ENCODE assay signal across 11 mouse cellular contexts in the genomic region with DNA sequence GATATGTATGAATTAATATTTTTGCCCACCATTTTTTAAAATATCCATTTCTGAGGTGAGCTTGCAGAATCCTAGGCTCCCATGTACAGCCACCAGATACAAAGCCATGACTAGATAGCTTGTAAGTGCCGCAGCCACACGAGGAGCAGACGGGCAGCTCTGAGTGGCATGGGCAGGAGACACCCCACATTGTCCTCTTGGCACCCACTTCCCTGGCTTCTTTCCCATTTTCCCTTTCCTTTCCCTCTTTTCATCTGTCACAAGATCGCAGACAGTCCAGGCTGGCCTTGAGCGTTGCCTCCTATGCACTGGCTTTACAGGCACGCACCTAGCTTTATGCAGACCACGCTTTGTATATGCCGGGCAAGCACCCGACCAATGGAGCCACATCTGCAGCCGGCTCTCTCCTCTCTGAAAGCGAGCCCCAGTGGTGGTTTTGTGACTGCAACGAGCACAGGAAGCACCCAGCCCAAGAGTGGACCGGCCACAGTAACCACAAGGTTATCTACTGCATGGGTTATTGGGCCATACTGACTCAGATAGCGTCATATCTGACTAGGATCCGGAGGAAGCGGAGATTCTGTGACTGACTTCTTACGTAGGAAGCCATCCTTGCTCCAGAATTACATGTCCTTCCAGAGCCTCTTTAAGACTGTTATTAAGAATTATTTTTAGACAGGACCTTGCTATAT.
DNase-seq lines count a peak whose midpoint lies in the region; TF ChIP-seq lines count a peak whose summit lies in the region.
"Had no signal": no experiment of that assay in that cellular context is flagged by ENCODE, and none has a peak within 500 bp of the region (broad histone marks: within the 10 kb centered on the region; RNA-seq: fewer than 3 reads in every experiment).

No protein-coding gene starts in this region.

- peak overlapping the region; percentile 50 for H3K4me3 ChIP-seq in bone marrow, adult 2 months (replicated peaks; ENCODE audit: control insufficient read depth, low read depth, low read length)
- H3K4me3 ChIP-seq in erythroblast, embryonic 14.5 days (replicated peaks) = peak overlapping the region; percentile 0
- H3K4me3 ChIP-seq: heart, embryonic 10.5 days had no signal

- peak; percentile 76 for DNase-seq in adrenal gland, adult 2 months
- DNase-seq in adrenal gland, postnatal 4 days (ENCODE audit: low spot score in 2 of 2) = no peak
- peak; percentile 68 for DNase-seq in monocyte, adult 2 months (ENCODE audit: low read depth in 1 of 2, low spot score in 2 of 2)
- DNase-seq in testis, postnatal 10 days (ENCODE audit: low spot score) = no peak
- DNase-seq in MN1 (ENCODE audit: low spot score) = no peak
- DNase-seq in kidney, postnatal 14 days = no peak
- DNase-seq: kidney, postnatal 10 days; thymus, postnatal 36 days had no signal

- peak; percentile 25; the same call in 1 of the 2 replicates for TF ChIP-seq CTCF in bone marrow, adult 2 months (IDR thresholded peaks at IDR 0.05; ENCODE audit: control insufficient read depth, insufficient read depth, low read length)

- H3K36me3 ChIP-seq in erythroblast, embryonic 14.5 days (ENCODE audit: control insufficient read depth) = peaks cover 67% of the 10 kb centered on the region
- H3K36me3 ChIP-seq: heart, embryonic 10.5 days had no signal

- peak overlapping the region; percentile 86 for H3K27ac ChIP-seq in bone marrow, adult 2 months (ENCODE audit: control insufficient read depth, insufficient read depth, low read depth, low read length, poor library complexity)
- H3K27ac ChIP-seq: heart, embryonic 10.5 days had no signal

- 8% methylated on average over 17 of the region's 17 CpGs for WGBS in bone marrow, adult 2 months

- peaks cover 5% of the 10 kb centered on the region for H3K4me1 ChIP-seq in bone marrow, adult 2 months (ENCODE audit: control insufficient read depth, insufficient read depth, low read length)
- H3K4me1 ChIP-seq in erythroblast, embryonic 14.5 days (ENCODE audit: control insufficient read depth) = peaks cover 71% of the 10 kb centered on the region

- no peak for TF ChIP-seq POLR2A in bone marrow, adult 2 months (IDR thresholded peaks at IDR 0.05; ENCODE audit: borderline replicate concordance, control insufficient read depth, low read depth, low read length)

- H3K9me3 ChIP-seq in erythroblast, embryonic 14.5 days (ENCODE audit: control insufficient read depth, low read length) = no peaks in the 10 kb centered on the region
- H3K9me3 ChIP-seq: heart, embryonic 10.5 days had no signal

- no peaks in the 10 kb centered on the region for H3K27me3 ChIP-seq in erythroblast, embryonic 14.5 days (ENCODE audit: control insufficient read depth)

Comparison
In these comparisons a context has a peak if more than half of its experiments do, and no peak if none do; other contexts are left out.
1. DNase-seq: peak in adrenal gland, adult 2 months (single experiment) and monocyte, adult 2 months (2 of 2); none in adrenal gland, postnatal 4 days (0 of 2), testis, postnatal 10 days (single experiment), MN1 (single experiment) and kidney, postnatal 14 days (single experiment).